Mouse (Mus musculus): ENCODE measurements around the gene Anp32a. TPM values are rescaled to one million over a fixed set of nuclear protein-coding genes. Genes with fewer than 3 reads are reported as not detected.

The Anp32a gene
- polyA plus RNA-seq, 1 experiment from 2014 or later: 174 TPM

- WGBS: 70% methylated on average over 6 of the region's 6 CpGs
- Histone ChIP-seq H3K9ac (replicated peaks) (no peak overlapping the region), H3K27me3 (no peaks in the 10 kb centered on the region), H3K4me1 (peaks cover 67% of the 10 kb centered on the region), H3K27ac (replicated peaks) (peak overlapping the region; percentile 46; the same call in 1 of the 2 replicates), H3K4me3 (no peak overlapping the region), H3K4me2 (replicated peaks) (no peak overlapping the region), H3K36me3 (no peaks in the 10 kb centered on the region), H3K9me3 (no peaks in the 10 kb centered on the region)
- ATAC-seq (replicated peaks): no peak
Observed at GRCm38 (mm10) chr9:62348467-62348985, 7.4 kb downstream of the Anp32a start.

GRCm38 (mm10) chr9:62349250-62349649 is 8.2 kb downstream of the Anp32a start:
- Histone ChIP-seq H3K4me2 (replicated peaks) (no peak overlapping the region; the same call in 1 of the 2 replicates), H3K4me3 (no peak overlapping the region), H3K27ac (replicated peaks) (peak overlapping the region; percentile 46), H3K27me3 (no peaks in the 10 kb centered on the region), H3K9me3 (no peaks in the 10 kb centered on the region), H3K4me1 (peaks cover 75% of the 10 kb centered on the region), H3K9ac (replicated peaks) (no peak overlapping the region), H3K36me3 (no peaks in the 10 kb centered on the region)
- ATAC-seq (replicated peaks): 0 out of 2 replicates have a peak, but pooled peaks have one; percentile 28
- 39% methylated on average over 15 of the region's 15 CpGs for WGBS

- Histone ChIP-seq H3K27ac (replicated peaks) (no peak overlapping the region), H3K4me3 (no peak overlapping the region), H3K4me1 (peaks cover 77% of the 10 kb centered on the region), H3K9me3 (no peaks in the 10 kb centered on the region), H3K4me2 (replicated peaks) (no peak overlapping the region), H3K27me3 (no peaks in the 10 kb centered on the region), H3K9ac (replicated peaks) (no peak overlapping the region), H3K36me3 (no peaks in the 10 kb centered on the region)
- WGBS: 55% methylated on average over 2 of the region's 2 CpGs
- no peak for ATAC-seq (replicated peaks)
Observed at GRCm38 (mm10) chr9:62350721-62351120, 9.6 kb downstream of the Anp32a start.

GRCm38 (mm10) chr9:62351200-62351599 is 10.1 kb downstream of the Anp32a start:
- no peak overlapping the region for H3K4me2 ChIP-seq (replicated peaks)
- H3K27me3 ChIP-seq: no peaks in the 10 kb centered on the region
- H3K27ac ChIP-seq (replicated peaks): no peak overlapping the region
- H3K36me3 ChIP-seq: no peaks in the 10 kb centered on the region
- H3K4me3 ChIP-seq: no peak overlapping the region
- no peak overlapping the region for H3K9ac ChIP-seq (replicated peaks)
- ATAC-seq (replicated peaks): no peak
- WGBS: 27% methylated on average over 4 of the region's 4 CpGs
- no peaks in the 10 kb centered on the region for H3K9me3 ChIP-seq
- H3K4me1 ChIP-seq: peaks cover 74% of the 10 kb centered on the region

- no peak overlapping the region for H3K27ac ChIP-seq (replicated peaks)
- no peak overlapping the region for H3K4me3 ChIP-seq
- no peak overlapping the region for H3K4me2 ChIP-seq (replicated peaks)
- no peaks in the 10 kb centered on the region for H3K27me3 ChIP-seq
- no peak overlapping the region for H3K9ac ChIP-seq (replicated peaks)
- WGBS: 70% methylated on average over 7 of the region's 7 CpGs
- no peaks in the 10 kb centered on the region for H3K36me3 ChIP-seq
- no peak for ATAC-seq (replicated peaks)
- H3K9me3 ChIP-seq: no peaks in the 10 kb centered on the region
- H3K4me1 ChIP-seq: peaks cover 54% of the 10 kb centered on the region
Observed at GRCm38 (mm10) chr9:62353784-62354183, 12.7 kb downstream of the Anp32a start.

GRCm38 (mm10) chr9:62354838-62355719 is 14.0 kb downstream of the Anp32a start:
- Histone ChIP-seq H3K9me3 (no peaks in the 10 kb centered on the region), H3K27ac (replicated peaks) (no peak overlapping the region), H3K27me3 (no peaks in the 10 kb centered on the region), H3K36me3 (no peaks in the 10 kb centered on the region), H3K9ac (replicated peaks) (no peak overlapping the region), H3K4me1 (peaks cover 48% of the 10 kb centered on the region), H3K4me3 (no peak overlapping the region), H3K4me2 (replicated peaks) (no peak overlapping the region)
- no peak for ATAC-seq (replicated peaks)
- 74% methylated on average over 16 of the region's 16 CpGs for WGBS

- H3K27me3 ChIP-seq: no peaks in the 10 kb centered on the region
Observed at GRCm38 (mm10) chr9:62355763-62356162, 14.7 kb downstream of the Anp32a start.

GRCm38 (mm10) chr9:62357593-62357992 is 16.5 kb downstream of the Anp32a start:
- no peak overlapping the region for H3K4me2 ChIP-seq (replicated peaks)
- H3K4me1 ChIP-seq: peaks cover 56% of the 10 kb centered on the region
- H3K9ac ChIP-seq (replicated peaks): no peak overlapping the region
- ATAC-seq (replicated peaks): no peak
- H3K27me3 ChIP-seq: no peaks in the 10 kb centered on the region
- H3K27ac ChIP-seq (replicated peaks): no peak overlapping the region
- WGBS: 90% methylated on average over 8 of the region's 8 CpGs
- no peaks in the 10 kb centered on the region for H3K36me3 ChIP-seq
- no peaks in the 10 kb centered on the region for H3K9me3 ChIP-seq
- H3K4me3 ChIP-seq: no peak overlapping the region

More at GRCm38 (mm10) chr9:62355763-62356162, 14.7 kb downstream of the Anp32a start:
- H3K4me1 ChIP-seq: peaks cover 46% of the 10 kb centered on the region
- no peaks in the 10 kb centered on the region for H3K36me3 ChIP-seq
- no peaks in the 10 kb centered on the region for H3K9me3 ChIP-seq
- no peak overlapping the region for H3K9ac ChIP-seq (replicated peaks)
- no peak overlapping the region for H3K27ac ChIP-seq (replicated peaks)
- H3K4me2 ChIP-seq (replicated peaks): no peak overlapping the region
- WGBS: 84% methylated on average over 6 of the region's 6 CpGs
- ATAC-seq (replicated peaks): no peak
- no peak overlapping the region for H3K4me3 ChIP-seq

GRCm38 (mm10) chr9:62358851-62359250 is 17.8 kb downstream of the Anp32a start:
- Histone ChIP-seq H3K27ac (replicated peaks) (no peak overlapping the region), H3K9ac (replicated peaks) (no peak overlapping the region), H3K4me1 (peaks cover 60% of the 10 kb centered on the region), H3K4me2 (replicated peaks) (no peak overlapping the region), H3K9me3 (no peaks in the 10 kb centered on the region), H3K36me3 (no peaks in the 10 kb centered on the region), H3K27me3 (no peaks in the 10 kb centered on the region), H3K4me3 (no peak overlapping the region)
- ATAC-seq (replicated peaks): no peak
- WGBS: 86% methylated on average over 9 of the region's 9 CpGs

GRCm38 (mm10) chr9:62360889-62361288 is 19.8 kb downstream of the Anp32a start:
- H3K4me3 ChIP-seq: no peak overlapping the region
- H3K9ac ChIP-seq (replicated peaks): no peak overlapping the region
- H3K4me2 ChIP-seq (replicated peaks): no peak overlapping the region
- peak overlapping the region; percentile 55 for H3K27ac ChIP-seq (replicated peaks)
- no peaks in the 10 kb centered on the region for H3K27me3 ChIP-seq
- H3K36me3 ChIP-seq: no peaks in the 10 kb centered on the region
- peaks cover 63% of the 10 kb centered on the region for H3K4me1 ChIP-seq
- ATAC-seq (replicated peaks): no peak
- WGBS: 13% methylated on average over 4 of the region's 4 CpGs
- no peaks in the 10 kb centered on the region for H3K9me3 ChIP-seq

- no peaks in the 10 kb centered on the region for H3K36me3 ChIP-seq
- H3K9me3 ChIP-seq: no peaks in the 10 kb centered on the region
- peak overlapping the region; percentile 53; the same call in 1 of the 2 replicates for H3K9ac ChIP-seq (replicated peaks)
- H3K4me3 ChIP-seq: no peak overlapping the region
- peaks cover 83% of the 10 kb centered on the region for H3K4me1 ChIP-seq
- no peaks in the 10 kb centered on the region for H3K27me3 ChIP-seq
- no peak for ATAC-seq (replicated peaks)
- peak overlapping the region; percentile 86; the same call in 1 of the 2 replicates for H3K27ac ChIP-seq (replicated peaks)
- WGBS: 31% methylated on average over 11 of the region's 11 CpGs
- H3K4me2 ChIP-seq (replicated peaks): peak overlapping the region; percentile 67
Observed at GRCm38 (mm10) chr9:62362835-62363385, 21.8 kb downstream of the Anp32a start.

GRCm38 (mm10) chr9:62363619-62364018 is 22.5 kb downstream of the Anp32a start:
- Histone ChIP-seq H3K36me3 (no peaks in the 10 kb centered on the region), H3K4me1 (peaks cover 90% of the 10 kb centered on the region), H3K4me2 (replicated peaks) (peak overlapping the region; percentile 67), H3K4me3 (peak overlapping the region; percentile 33), H3K27ac (replicated peaks) (peak overlapping the region; percentile 86), H3K9ac (replicated peaks) (peak overlapping the region; percentile 53), H3K9me3 (no peaks in the 10 kb centered on the region), H3K27me3 (no peaks in the 10 kb centered on the region)
- 3% methylated on average over 24 of the region's 24 CpGs for WGBS
- peak; percentile 93 for ATAC-seq (replicated peaks)
